Mouse (Mus musculus): ENCODE measurements around the gene Shroom3. TPM values are rescaled to one million over a fixed set of nuclear protein-coding genes. Genes with fewer than 3 reads are reported as not detected.
A peak's percentile ranks its signal among the peaks of the same experiment; 100 is the strongest.

The Shroom3 gene
- polyA plus RNA-seq, 1 experiment from 2014 or later = 6.4 TPM

DNA sequence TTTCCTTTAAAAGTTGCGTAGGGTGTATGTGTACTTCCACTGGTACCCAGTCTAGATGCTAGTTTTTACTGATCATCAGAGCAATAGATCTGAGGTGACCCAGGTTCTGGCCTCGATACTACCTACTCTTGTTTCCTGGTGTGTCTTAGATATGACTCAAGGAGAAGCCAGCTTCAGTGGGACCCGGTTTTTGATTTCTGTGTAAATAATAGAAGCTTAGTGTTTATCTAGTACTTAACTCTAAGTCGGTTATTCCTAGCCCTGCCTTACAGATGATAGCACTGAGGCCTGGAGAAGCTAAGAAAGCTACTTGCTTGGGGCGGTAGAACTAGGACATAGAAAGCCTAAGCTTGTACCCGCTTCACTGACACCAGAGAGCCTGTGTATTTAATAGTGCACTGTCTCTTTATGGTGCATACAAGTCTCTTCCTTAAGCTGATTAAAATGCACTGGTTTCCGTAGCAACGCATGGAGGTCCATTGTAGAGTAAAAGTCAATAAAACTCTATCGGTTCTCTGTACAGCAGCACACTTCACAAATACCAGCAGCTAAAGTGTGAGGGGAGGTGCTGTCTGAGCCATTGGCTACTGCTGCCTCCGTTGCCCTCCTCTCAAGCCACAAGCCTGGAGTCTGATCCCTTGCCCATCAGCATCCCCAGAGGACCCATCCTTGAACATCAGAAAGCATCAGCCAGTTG lies 178.3 kb downstream of the Shroom3 start:
- Histone ChIP-seq H3K4me3 (ENCODE audit: low read length) (no peak overlapping the region), H3K27ac (ENCODE audit: low read length) (no peak overlapping the region), H3K36me3 (ENCODE audit: control insufficient read depth, insufficient read depth, low read length) (no peaks in the 10 kb centered on the region), H3K4me2 (ENCODE audit: low read depth, low read length) (no peak overlapping the region), H3K9me3 (ENCODE audit: control insufficient read depth, low read length) (no peaks in the 10 kb centered on the region), H3K27me3 (replicated peaks; ENCODE audit: control insufficient read depth, insufficient read depth, low read length) (no peaks in the 10 kb centered on the region), H3K4me1 (ENCODE audit: control insufficient read depth, insufficient read depth, low read length) (0 out of 2 replicates have a peak, but pooled peaks cover 4% of the 10 kb centered on the region), H3K9ac (ENCODE audit: low read depth, low read length) (no peak overlapping the region)
- WGBS = 51% methylated on average over 10 of the region's 10 CpGs
- peak; percentile 31; the same call in 1 of the 2 replicates for ATAC-seq

DNA sequence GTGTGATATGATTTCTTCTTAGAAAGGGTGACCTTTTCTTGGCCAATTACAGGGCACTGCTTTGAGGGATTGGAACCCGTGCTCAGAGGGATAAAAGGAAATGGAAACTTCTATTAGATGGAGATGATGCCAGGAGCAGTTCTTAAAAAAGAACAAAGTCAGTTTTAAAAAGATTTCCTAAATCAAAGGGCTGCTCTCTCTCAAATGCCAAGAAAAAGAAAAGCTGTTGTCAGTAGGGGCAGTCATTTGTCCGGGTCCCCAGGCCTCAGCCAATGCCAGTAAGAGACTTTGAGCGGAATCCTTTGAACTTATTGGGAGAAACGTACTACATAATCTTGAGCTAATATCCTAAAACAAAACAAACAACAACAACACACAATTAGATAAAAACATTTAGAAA lies 181.9 kb downstream of the Shroom3 start:
- no peak overlapping the region for H3K9ac ChIP-seq (ENCODE audit: low read depth, low read length)
- no peaks in the 10 kb centered on the region for H3K36me3 ChIP-seq (ENCODE audit: control insufficient read depth, insufficient read depth, low read length)
- ATAC-seq = no peak
- no peak overlapping the region for H3K4me2 ChIP-seq (ENCODE audit: low read depth, low read length)
- no peak overlapping the region for H3K4me3 ChIP-seq (ENCODE audit: low read length)
- no peak overlapping the region for H3K27ac ChIP-seq (ENCODE audit: low read length)
- no peaks in the 10 kb centered on the region for H3K27me3 ChIP-seq (replicated peaks; ENCODE audit: control insufficient read depth, insufficient read depth, low read length)
- 82% methylated on average over 4 of the region's 4 CpGs for WGBS
- no peaks in the 10 kb centered on the region for H3K4me1 ChIP-seq (ENCODE audit: control insufficient read depth, insufficient read depth, low read length)
- H3K9me3 ChIP-seq (ENCODE audit: control insufficient read depth, low read length) = no peaks in the 10 kb centered on the region

DNA sequence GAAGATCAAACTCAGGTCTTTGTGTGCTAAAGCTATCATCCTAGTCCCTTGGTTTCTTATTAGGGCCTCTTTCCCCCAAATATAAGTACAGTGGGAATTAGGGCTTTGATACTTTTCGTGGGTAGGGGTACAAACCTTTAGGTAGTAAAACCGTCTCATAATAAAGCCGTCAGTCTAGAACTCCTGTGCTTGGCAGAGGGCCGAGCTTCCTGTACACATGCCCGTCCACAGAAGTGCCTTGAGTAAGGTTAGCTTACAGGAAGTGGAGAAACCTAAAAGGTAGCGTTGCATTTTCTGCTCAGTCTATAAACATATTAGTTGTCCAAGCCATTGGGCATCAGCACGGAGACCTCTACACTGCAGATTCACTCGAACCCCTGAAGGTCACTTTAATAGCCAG lies 183.3 kb downstream of the Shroom3 start:
- no peak overlapping the region for H3K4me2 ChIP-seq (ENCODE audit: low read depth, low read length)
- ATAC-seq = no peak
- no peaks in the 10 kb centered on the region; the same call in 1 of the 2 replicates for H3K9me3 ChIP-seq (ENCODE audit: control insufficient read depth, low read length)
- H3K36me3 ChIP-seq (ENCODE audit: control insufficient read depth, insufficient read depth, low read length) = no peaks in the 10 kb centered on the region; the same call in 1 of the 2 replicates
- 64% methylated on average over 8 of the region's 8 CpGs for WGBS
- no peak overlapping the region for H3K4me3 ChIP-seq (ENCODE audit: low read length)
- no peaks in the 10 kb centered on the region for H3K4me1 ChIP-seq (ENCODE audit: control insufficient read depth, insufficient read depth, low read length)
- H3K27me3 ChIP-seq (replicated peaks; ENCODE audit: control insufficient read depth, insufficient read depth, low read length) = no peaks in the 10 kb centered on the region
- no peak overlapping the region for H3K9ac ChIP-seq (ENCODE audit: low read depth, low read length)
- no peak overlapping the region for H3K27ac ChIP-seq (ENCODE audit: low read length)

DNA sequence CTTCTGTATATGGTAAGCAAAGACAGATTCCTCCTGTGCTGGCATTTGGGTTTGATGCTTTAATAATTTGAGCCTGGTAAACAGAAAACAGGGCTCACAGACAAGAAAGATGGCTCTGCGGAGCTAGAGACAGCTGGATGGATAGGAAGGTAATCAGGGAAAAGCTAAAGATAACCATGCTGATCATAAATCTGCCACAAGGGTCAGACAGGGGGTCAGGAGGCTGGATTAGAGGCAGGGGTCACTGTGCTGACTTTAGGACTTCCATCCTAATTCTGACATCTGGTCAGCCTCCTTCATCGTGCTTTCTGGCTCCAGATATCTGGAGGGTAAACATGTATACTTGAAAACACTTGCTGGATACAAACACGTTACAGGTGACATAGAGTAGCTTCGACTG lies 184.0 kb downstream of the Shroom3 start:
- Histone ChIP-seq H3K36me3 (ENCODE audit: control insufficient read depth, insufficient read depth, low read length) (no peaks in the 10 kb centered on the region; the same call in 1 of the 2 replicates), H3K4me3 (ENCODE audit: low read length) (no peak overlapping the region), H3K27me3 (replicated peaks; ENCODE audit: control insufficient read depth, insufficient read depth, low read length) (no peaks in the 10 kb centered on the region), H3K4me1 (ENCODE audit: control insufficient read depth, insufficient read depth, low read length) (no peaks in the 10 kb centered on the region), H3K9me3 (ENCODE audit: control insufficient read depth, low read length) (no peaks in the 10 kb centered on the region; the same call in 1 of the 2 replicates), H3K4me2 (ENCODE audit: low read depth, low read length) (no peak overlapping the region), H3K27ac (ENCODE audit: low read length) (no peak overlapping the region), H3K9ac (ENCODE audit: low read depth, low read length) (no peak overlapping the region)
- WGBS = 52% methylated on average over 4 of the region's 4 CpGs
- ATAC-seq = no peak

DNA sequence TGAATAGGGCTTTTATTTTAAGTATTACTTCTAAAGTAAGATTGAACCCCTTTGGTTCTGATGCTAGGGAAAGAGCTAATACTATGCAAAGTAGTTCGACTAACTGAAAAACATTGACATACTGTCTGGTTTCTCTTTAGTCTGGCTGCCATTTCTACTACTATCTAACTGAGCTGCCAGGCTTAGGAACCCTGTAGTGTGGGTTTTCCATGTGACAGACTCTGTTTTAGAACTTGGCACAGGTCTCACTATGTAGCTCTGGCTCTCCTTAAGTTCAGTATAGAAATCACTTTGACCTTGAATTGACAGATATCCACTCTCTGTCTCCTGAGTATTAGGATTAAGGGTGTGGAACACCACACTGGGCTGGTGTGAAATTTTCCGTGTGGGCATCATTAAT lies 185.0 kb downstream of the Shroom3 start:
- Histone ChIP-seq H3K27ac (ENCODE audit: low read length) (no peak overlapping the region), H3K36me3 (ENCODE audit: control insufficient read depth, insufficient read depth, low read length) (no peaks in the 10 kb centered on the region; the same call in 1 of the 2 replicates), H3K4me2 (ENCODE audit: low read depth, low read length) (no peak overlapping the region), H3K27me3 (replicated peaks; ENCODE audit: control insufficient read depth, insufficient read depth, low read length) (no peaks in the 10 kb centered on the region), H3K4me1 (ENCODE audit: control insufficient read depth, insufficient read depth, low read length) (no peaks in the 10 kb centered on the region), H3K4me3 (ENCODE audit: low read length) (no peak overlapping the region), H3K9ac (ENCODE audit: low read depth, low read length) (no peak overlapping the region), H3K9me3 (ENCODE audit: control insufficient read depth, low read length) (no peaks in the 10 kb centered on the region; the same call in 1 of the 2 replicates)
- 82% methylated on average over 2 of the region's 2 CpGs for WGBS
- no peak for ATAC-seq

DNA sequence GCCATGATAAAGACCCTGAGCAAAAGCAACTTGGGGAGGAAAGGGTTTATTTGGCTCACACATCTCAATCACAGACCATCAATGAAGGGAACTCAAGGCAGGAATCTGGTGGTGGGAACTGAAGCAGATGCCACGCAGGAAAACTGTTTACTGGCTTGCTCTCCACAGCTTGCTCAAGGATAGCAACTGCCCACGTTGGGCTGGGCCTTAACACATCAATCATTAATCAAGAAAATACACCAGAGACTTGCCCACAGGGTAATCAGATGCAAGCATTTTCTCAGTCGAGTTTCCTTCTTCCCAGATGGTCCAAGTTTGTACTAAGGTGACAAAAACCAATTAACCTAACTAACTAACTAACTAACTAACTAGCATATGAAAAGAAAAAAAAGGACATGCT lies 187.8 kb downstream of the Shroom3 start:
- Histone ChIP-seq H3K27ac (ENCODE audit: low read length) (no peak overlapping the region), H3K4me2 (ENCODE audit: low read depth, low read length) (no peak overlapping the region), H3K9me3 (ENCODE audit: control insufficient read depth, low read length) (no peaks in the 10 kb centered on the region; the same call in 1 of the 2 replicates), H3K9ac (ENCODE audit: low read depth, low read length) (no peak overlapping the region), H3K4me3 (ENCODE audit: low read length) (no peak overlapping the region), H3K27me3 (replicated peaks; ENCODE audit: control insufficient read depth, insufficient read depth, low read length) (no peaks in the 10 kb centered on the region), H3K4me1 (ENCODE audit: control insufficient read depth, insufficient read depth, low read length) (no peaks in the 10 kb centered on the region), H3K36me3 (ENCODE audit: control insufficient read depth, insufficient read depth, low read length) (no peaks in the 10 kb centered on the region; the same call in 1 of the 2 replicates)
- ATAC-seq = peak; percentile 51; the same call in 1 of the 2 replicates
- WGBS = 23% methylated on average over 3 of the region's 3 CpGs

DNA sequence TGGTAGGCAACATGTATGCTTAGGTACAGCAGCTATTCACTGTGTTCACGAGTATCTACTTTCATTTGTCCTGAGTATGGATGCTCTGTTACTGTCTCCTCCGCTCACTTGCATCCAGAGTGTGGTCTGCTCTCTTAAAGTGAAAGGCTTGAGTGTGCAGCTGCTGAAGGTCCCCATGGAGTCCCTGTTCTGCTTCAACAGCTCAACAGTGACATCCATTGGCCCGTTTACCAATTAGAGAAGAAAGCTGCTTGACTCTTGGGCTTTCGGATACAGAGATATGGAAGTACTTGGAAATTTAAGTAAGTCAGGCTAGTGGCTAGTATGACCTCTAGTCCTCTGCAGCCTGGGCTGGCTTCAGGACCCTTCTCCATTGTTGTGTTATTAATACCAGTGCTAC lies 188.9 kb downstream of the Shroom3 start:
- ATAC-seq = no peak
- Histone ChIP-seq H3K4me1 (ENCODE audit: control insufficient read depth, insufficient read depth, low read length) (peaks cover 2% of the 10 kb centered on the region; the same call in 1 of the 2 replicates), H3K4me3 (ENCODE audit: low read length) (no peak overlapping the region), H3K36me3 (ENCODE audit: control insufficient read depth, insufficient read depth, low read length) (no peaks in the 10 kb centered on the region; the same call in 1 of the 2 replicates), H3K4me2 (ENCODE audit: low read depth, low read length) (no peak overlapping the region), H3K27ac (ENCODE audit: low read length) (no peak overlapping the region), H3K9me3 (ENCODE audit: control insufficient read depth, low read length) (no peaks in the 10 kb centered on the region; the same call in 1 of the 2 replicates), H3K9ac (ENCODE audit: low read depth, low read length) (no peak overlapping the region), H3K27me3 (replicated peaks; ENCODE audit: control insufficient read depth, insufficient read depth, low read length) (no peaks in the 10 kb centered on the region)
- 78% methylated on average over 4 of the region's 4 CpGs for WGBS

DNA sequence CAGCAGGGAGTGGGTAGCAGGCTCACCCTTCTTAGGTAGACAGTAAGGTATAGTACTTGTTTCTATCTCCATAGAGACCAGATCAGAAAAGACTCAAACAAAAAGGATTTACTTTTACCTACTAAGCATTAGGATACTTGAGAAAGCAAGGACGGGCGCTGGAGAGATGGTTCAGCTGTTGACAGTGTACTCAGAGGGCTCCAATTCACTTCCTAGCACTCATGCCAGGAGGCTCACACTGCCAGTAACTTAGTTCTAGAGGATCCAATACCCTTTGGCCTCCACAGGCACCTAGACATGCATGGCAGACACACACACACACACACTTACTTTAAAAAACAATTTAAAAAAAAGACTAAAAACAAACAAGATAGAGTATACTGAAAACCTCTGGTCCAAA lies 189.8 kb downstream of the Shroom3 start:
- Histone ChIP-seq H3K36me3 (ENCODE audit: control insufficient read depth, insufficient read depth, low read length) (no peaks in the 10 kb centered on the region; the same call in 1 of the 2 replicates), H3K27me3 (replicated peaks; ENCODE audit: control insufficient read depth, insufficient read depth, low read length) (no peaks in the 10 kb centered on the region), H3K27ac (ENCODE audit: low read length) (no peak overlapping the region), H3K9ac (ENCODE audit: low read depth, low read length) (no peak overlapping the region), H3K4me2 (ENCODE audit: low read depth, low read length) (no peak overlapping the region), H3K4me1 (ENCODE audit: control insufficient read depth, insufficient read depth, low read length) (peaks cover 3% of the 10 kb centered on the region; the same call in 1 of the 2 replicates), H3K4me3 (ENCODE audit: low read length) (no peak overlapping the region), H3K9me3 (ENCODE audit: control insufficient read depth, low read length) (no peaks in the 10 kb centered on the region; the same call in 1 of the 2 replicates)
- WGBS = 85% methylated on average over 2 of the region's 2 CpGs
- ATAC-seq = no peak

DNA sequence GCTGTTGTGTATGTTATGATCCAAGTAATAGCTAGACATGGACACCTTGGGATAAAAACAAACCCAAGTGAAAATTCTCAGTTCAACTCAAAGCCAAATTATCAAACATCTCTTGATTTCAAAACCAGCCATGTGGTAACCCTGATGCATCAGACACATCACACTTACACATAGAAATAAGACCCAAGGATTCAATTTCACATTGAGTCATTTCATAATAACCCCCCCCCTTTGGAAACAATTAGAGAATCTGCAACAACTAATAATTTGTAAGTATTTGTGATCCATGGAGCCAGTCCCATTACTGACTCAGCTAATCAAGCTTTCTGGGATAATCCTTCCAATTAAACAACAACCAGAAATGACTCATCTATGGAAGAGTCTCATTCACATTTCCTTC lies 190.3 kb downstream of the Shroom3 start:
- H3K4me1 ChIP-seq (ENCODE audit: control insufficient read depth, insufficient read depth, low read length) = peaks cover 3% of the 10 kb centered on the region; the same call in 1 of the 2 replicates
- H3K9ac ChIP-seq (ENCODE audit: low read depth, low read length) = no peak overlapping the region
- H3K9me3 ChIP-seq (ENCODE audit: control insufficient read depth, low read length) = no peaks in the 10 kb centered on the region; the same call in 1 of the 2 replicates
- H3K4me3 ChIP-seq (ENCODE audit: low read length) = no peak overlapping the region
- no peak overlapping the region for H3K27ac ChIP-seq (ENCODE audit: low read length)
- no peaks in the 10 kb centered on the region for H3K27me3 ChIP-seq (replicated peaks; ENCODE audit: control insufficient read depth, insufficient read depth, low read length)
- ATAC-seq = no peak
- no peaks in the 10 kb centered on the region; the same call in 1 of the 2 replicates for H3K36me3 ChIP-seq (ENCODE audit: control insufficient read depth, insufficient read depth, low read length)
- H3K4me2 ChIP-seq (ENCODE audit: low read depth, low read length) = no peak overlapping the region

All from intestine, embryonic 16.5 days (tissue).